Mouse (Mus musculus): ENCODE data around the gene Alk. TPM values are rescaled to one million over a fixed set of nuclear protein-coding genes. Genes with fewer than 3 reads are reported as not detected.

The Alk gene
- polyA plus RNA-seq, 1 experiment from 2014 or later, result 0.61 TPM

GRCm38 (mm10) chr17:71942052-71942451, 662.4 kb downstream of the Alk start:
- H3K36me3 ChIP-seq (ENCODE audit: control insufficient read depth, insufficient read depth, low read length), result no peaks in the 10 kb centered on the region
- DNase-seq (ENCODE audit: low spot score) (peak; percentile 22), ATAC-seq (ENCODE audit: low FRiP score, low TSS enrichment) (peak; percentile 51; the same call in 1 of the 2 replicates)
- no peak overlapping the region for H3K4me3 ChIP-seq (ENCODE audit: low read depth, low read length)
- H3K4me2 ChIP-seq (replicated peaks; ENCODE audit: low read depth), result no peak overlapping the region
- no peaks in the 10 kb centered on the region for H3K27me3 ChIP-seq (ENCODE audit: control insufficient read depth, insufficient read depth, low read length)
- TF ChIP-seq EP300 (optimal IDR thresholded peaks at IDR 0.05), result no peak
- no peak for TF ChIP-seq CTCF (IDR thresholded peaks at IDR 0.05; ENCODE audit: low read depth)
- no peaks in the 10 kb centered on the region for H3K4me1 ChIP-seq (replicated peaks; ENCODE audit: control insufficient read depth, insufficient read depth)
- H3K27ac ChIP-seq (replicated peaks), result no peak overlapping the region
- H3K9me3 ChIP-seq (ENCODE audit: control insufficient read depth, low read length), result no peaks in the 10 kb centered on the region
- no peak overlapping the region for H3K9ac ChIP-seq (ENCODE audit: low read length)

DNA sequence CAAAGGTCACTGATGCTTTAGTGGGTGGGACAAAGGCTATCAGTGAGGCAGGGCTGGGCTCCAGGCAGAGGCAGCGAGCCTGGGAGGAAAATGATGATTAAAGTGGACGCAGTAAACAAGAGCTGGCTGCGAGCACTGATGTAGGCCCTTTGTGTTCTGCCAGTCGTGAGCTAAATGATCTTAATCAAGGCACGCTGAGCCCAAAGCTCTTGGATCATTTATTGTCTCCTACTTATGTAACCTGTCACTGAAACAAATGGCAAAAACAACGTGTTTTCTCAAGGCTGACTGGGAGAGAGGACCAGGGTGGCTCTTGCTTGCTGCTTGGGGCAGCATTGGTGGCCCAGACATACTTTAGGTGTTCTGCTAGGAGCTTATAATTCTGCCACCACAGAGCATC, 663.0 kb downstream of the Alk start:
- WGBS, result 40% methylated on average over 6 of the region's 6 CpGs
- ATAC-seq (ENCODE audit: low FRiP score, low TSS enrichment), result no peak
- DNase-seq (ENCODE audit: low spot score), result no peak
- H3K27ac ChIP-seq (replicated peaks), result no peak overlapping the region
- TF ChIP-seq CTCF (IDR thresholded peaks at IDR 0.05; ENCODE audit: low read depth), result no peak
- TF ChIP-seq EP300 (optimal IDR thresholded peaks at IDR 0.05), result no peak
- H3K9me3 ChIP-seq (ENCODE audit: control insufficient read depth, low read length), result no peaks in the 10 kb centered on the region
- no peak overlapping the region for H3K4me3 ChIP-seq (ENCODE audit: low read depth, low read length)
- no peaks in the 10 kb centered on the region for H3K36me3 ChIP-seq (ENCODE audit: control insufficient read depth, insufficient read depth, low read length)
- no peak overlapping the region for H3K4me2 ChIP-seq (replicated peaks; ENCODE audit: low read depth)
- H3K9ac ChIP-seq (ENCODE audit: low read length), result no peak overlapping the region
- H3K27me3 ChIP-seq (ENCODE audit: control insufficient read depth, insufficient read depth, low read length), result no peaks in the 10 kb centered on the region
- no peaks in the 10 kb centered on the region for H3K4me1 ChIP-seq (replicated peaks; ENCODE audit: control insufficient read depth, insufficient read depth)

- Histone ChIP-seq H3K27ac (replicated peaks) (no peak overlapping the region), H3K36me3 (ENCODE audit: control insufficient read depth, insufficient read depth, low read length) (no peaks in the 10 kb centered on the region), H3K4me1 (replicated peaks; ENCODE audit: control insufficient read depth, insufficient read depth) (no peaks in the 10 kb centered on the region), H3K4me3 (ENCODE audit: low read depth, low read length) (no peak overlapping the region), H3K27me3 (ENCODE audit: control insufficient read depth, insufficient read depth, low read length) (no peaks in the 10 kb centered on the region), H3K9me3 (ENCODE audit: control insufficient read depth, low read length) (no peaks in the 10 kb centered on the region), H3K9ac (ENCODE audit: low read length) (no peak overlapping the region), H3K4me2 (replicated peaks; ENCODE audit: low read depth) (no peak overlapping the region)
- ATAC-seq (ENCODE audit: low FRiP score, low TSS enrichment) (no peak), DNase-seq (ENCODE audit: low spot score) (no peak)
- no peak for TF ChIP-seq EP300 (optimal IDR thresholded peaks at IDR 0.05)
- TF ChIP-seq CTCF (IDR thresholded peaks at IDR 0.05; ENCODE audit: low read depth), result no peak
Observed at GRCm38 (mm10) chr17:71936681-71937080, 667.7 kb downstream of the Alk start.

- Histone ChIP-seq H3K9ac (ENCODE audit: low read length) (no peak overlapping the region), H3K9me3 (ENCODE audit: control insufficient read depth, low read length) (no peaks in the 10 kb centered on the region), H3K4me3 (ENCODE audit: low read depth, low read length) (no peak overlapping the region), H3K27me3 (ENCODE audit: control insufficient read depth, insufficient read depth, low read length) (no peaks in the 10 kb centered on the region), H3K4me2 (replicated peaks; ENCODE audit: low read depth) (no peak overlapping the region), H3K27ac (replicated peaks) (no peak overlapping the region), H3K4me1 (replicated peaks; ENCODE audit: control insufficient read depth, insufficient read depth) (no peaks in the 10 kb centered on the region), H3K36me3 (ENCODE audit: control insufficient read depth, insufficient read depth, low read length) (no peaks in the 10 kb centered on the region)
- ATAC-seq (ENCODE audit: low FRiP score, low TSS enrichment), result no peak
- 57% methylated on average over 10 of the region's 10 CpGs for WGBS
- no peak for TF ChIP-seq EP300 (optimal IDR thresholded peaks at IDR 0.05)
- no peak for TF ChIP-seq CTCF (IDR thresholded peaks at IDR 0.05; ENCODE audit: low read depth)
- DNase-seq (ENCODE audit: low spot score), result no peak
Observed at GRCm38 (mm10) chr17:71935837-71936236, 668.6 kb downstream of the Alk start.

DNA sequence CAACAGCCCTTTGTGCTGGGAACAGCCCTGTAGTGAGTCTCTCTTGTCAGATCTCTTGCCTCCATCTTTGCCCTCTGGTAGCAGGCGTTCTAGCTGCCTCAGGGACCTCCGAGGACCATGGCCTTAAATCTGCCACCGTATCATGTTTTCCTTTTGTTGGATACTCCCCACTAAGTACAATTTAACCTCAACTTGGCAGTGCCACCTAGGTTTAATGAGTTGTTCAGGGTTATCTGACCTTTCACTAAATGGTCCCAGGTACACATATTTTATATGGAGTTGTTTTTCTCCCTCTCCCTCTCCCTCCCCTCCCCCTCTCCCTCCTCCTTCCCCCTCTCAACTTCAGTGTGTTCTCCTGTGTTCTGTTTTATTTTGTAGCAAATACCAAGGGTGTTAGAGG, 669.1 kb downstream of the Alk start:
- Histone ChIP-seq H3K27ac (replicated peaks) (no peak overlapping the region), H3K9ac (ENCODE audit: low read length) (no peak overlapping the region), H3K27me3 (ENCODE audit: control insufficient read depth, insufficient read depth, low read length) (no peaks in the 10 kb centered on the region), H3K4me2 (replicated peaks; ENCODE audit: low read depth) (no peak overlapping the region), H3K36me3 (ENCODE audit: control insufficient read depth, insufficient read depth, low read length) (no peaks in the 10 kb centered on the region), H3K4me1 (replicated peaks; ENCODE audit: control insufficient read depth, insufficient read depth) (no peaks in the 10 kb centered on the region), H3K9me3 (ENCODE audit: control insufficient read depth, low read length) (no peaks in the 10 kb centered on the region), H3K4me3 (ENCODE audit: low read depth, low read length) (no peak overlapping the region)
- ATAC-seq (ENCODE audit: low FRiP score, low TSS enrichment) (no peak), DNase-seq (ENCODE audit: low spot score) (no peak)
- WGBS, result 69% methylated on average over 3 of the region's 3 CpGs
- TF ChIP-seq CTCF (IDR thresholded peaks at IDR 0.05; ENCODE audit: low read depth) (no peak), EP300 (optimal IDR thresholded peaks at IDR 0.05) (no peak)

DNA sequence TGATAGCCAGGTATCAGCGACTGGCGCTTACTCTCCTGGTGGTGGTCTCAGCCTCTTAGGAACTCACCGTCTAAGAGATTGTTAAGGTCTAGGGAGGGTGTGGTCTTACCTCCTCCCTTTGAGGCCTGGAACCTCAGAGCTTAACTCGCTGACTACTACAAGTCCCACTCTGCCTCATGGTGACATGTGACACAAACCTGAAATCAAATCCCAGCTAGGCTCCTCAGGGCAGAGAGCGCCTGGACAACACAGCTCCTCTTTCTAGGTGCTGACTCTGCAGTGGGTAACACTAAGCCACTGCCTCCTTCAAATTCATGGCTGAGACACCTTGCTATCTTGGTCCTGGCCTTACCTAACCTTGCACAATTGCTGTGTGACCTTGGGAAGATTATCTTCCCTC, 689.5 kb downstream of the Alk start:
- no peaks in the 10 kb centered on the region for H3K4me1 ChIP-seq (replicated peaks; ENCODE audit: control insufficient read depth, insufficient read depth)
- no peak overlapping the region for H3K4me2 ChIP-seq (replicated peaks; ENCODE audit: low read depth)
- H3K27me3 ChIP-seq (ENCODE audit: control insufficient read depth, insufficient read depth, low read length), result no peaks in the 10 kb centered on the region
- no peak for TF ChIP-seq CTCF (IDR thresholded peaks at IDR 0.05; ENCODE audit: low read depth)
- TF ChIP-seq EP300 (optimal IDR thresholded peaks at IDR 0.05), result no peak
- H3K9ac ChIP-seq (ENCODE audit: low read length), result no peak overlapping the region
- H3K9me3 ChIP-seq (ENCODE audit: control insufficient read depth, low read length), result no peaks in the 10 kb centered on the region
- no peak for ATAC-seq (ENCODE audit: low FRiP score, low TSS enrichment)
- no peak overlapping the region for H3K27ac ChIP-seq (replicated peaks)
- WGBS, result 64% methylated on average over 5 of the region's 5 CpGs
- H3K4me3 ChIP-seq (ENCODE audit: low read depth, low read length), result no peak overlapping the region
- DNase-seq (ENCODE audit: low spot score), result no peak
- no peaks in the 10 kb centered on the region for H3K36me3 ChIP-seq (ENCODE audit: control insufficient read depth, insufficient read depth, low read length)
